In genomic region chr15:12550919-12551318, GRCm38 (mm10) we compare ENCODE assay signal across 12 mouse cellular contexts.
DNase-seq lines count a peak whose midpoint lies in the region; ATAC-seq and TF ChIP-seq lines count a peak whose summit lies in the region.
"Had no signal": no experiment of that assay in that cellular context is flagged by ENCODE, and none has a peak within 500 bp of the region (broad histone marks: within the 10 kb centered on the region; RNA-seq: fewer than 3 reads in every experiment).

No protein-coding gene starts in this region.

- H3K27ac ChIP-seq in kidney, adult 2 months (ENCODE audit: insufficient read depth, low read depth, low read length) = no peak overlapping the region
- H3K27ac ChIP-seq in kidney, embryonic 14.5 days (ENCODE audit: low read depth, low read length) = no peak overlapping the region
- H3K27ac ChIP-seq: liver, embryonic 15.5 days had no signal

- H3K36me3 ChIP-seq in kidney, adult 2 months (ENCODE audit: control insufficient read depth, insufficient read depth, low read length) = no peaks in the 10 kb centered on the region
- H3K36me3 ChIP-seq in kidney, embryonic 14.5 days (ENCODE audit: control insufficient read depth, insufficient read depth, low read length) = no peaks in the 10 kb centered on the region
- H3K36me3 ChIP-seq: liver, embryonic 15.5 days had no signal

- no peaks in the 10 kb centered on the region for H3K27me3 ChIP-seq in kidney, adult 2 months (replicated peaks; ENCODE audit: control insufficient read depth, insufficient read depth, low read length)
- no peaks in the 10 kb centered on the region for H3K27me3 ChIP-seq in kidney, embryonic 14.5 days (ENCODE audit: control insufficient read depth, insufficient read depth, low read length)

- no peak overlapping the region for H3K4me2 ChIP-seq in kidney, embryonic 14.5 days (replicated peaks; ENCODE audit: low read depth, low read length)
- H3K4me2 ChIP-seq: liver, embryonic 15.5 days had no signal

- no peak for DNase-seq in kidney, adult 2 months
- DNase-seq in thymus, postnatal 0 days (ENCODE audit: low spot score) = peak; percentile 31
- DNase-seq in thymus, adult 18-20 months = no peak
- peak; percentile 43 for DNase-seq in kidney, postnatal 10 days
- DNase-seq in urinary bladder, postnatal 4 days (ENCODE audit: low spot score in 2 of 2) = no peak
- DNase-seq in layer of hippocampus, adult 9-10 months (ENCODE audit: low spot score) = no peak

- no peak for TF ChIP-seq POLR2A in kidney, adult 2 months (IDR thresholded peaks at IDR 0.05; ENCODE audit: low read depth, low read length)

- TF ChIP-seq CTCF in kidney, adult 2 months (conservative IDR thresholded peaks at IDR 0.05; ENCODE audit: insufficient read depth, insufficient read length, low read depth, low read length) = 0 out of 2 replicates have a peak, but pooled peaks have one; percentile 5

- ATAC-seq in kidney, embryonic 14.5 days (ENCODE audit: low FRiP score, low TSS enrichment) = no peak
- ATAC-seq in erythroblast, adult 5-6 weeks (replicated peaks; ENCODE audit: low FRiP score, poor library complexity, severe bottlenecking) = no peak
- ATAC-seq: Patski had no signal

- no peak overlapping the region for H3K4me3 ChIP-seq in kidney, adult 2 months (ENCODE audit: insufficient read depth, low read depth, low read length)
- H3K4me3 ChIP-seq in kidney, embryonic 14.5 days (ENCODE audit: low read length) = no peak overlapping the region
- H3K4me3 ChIP-seq: erythroblast, embryonic 14.5 days; liver, embryonic 15.5 days; myocyte had no signal

- no peak overlapping the region for H3K9ac ChIP-seq in kidney, embryonic 14.5 days (ENCODE audit: low read depth, low read length)
- H3K9ac ChIP-seq: liver, embryonic 15.5 days had no signal

- H3K9me3 ChIP-seq in kidney, embryonic 14.5 days (ENCODE audit: control insufficient read depth, low read length) = no peaks in the 10 kb centered on the region
- H3K9me3 ChIP-seq: liver, embryonic 15.5 days had no signal

- WGBS in kidney, adult 2 months = 42% methylated on average over 3 of the region's 3 CpGs
- WGBS in kidney, embryonic 14.5 days = 28% methylated on average over 3 of the region's 3 CpGs

- H3K4me1 ChIP-seq in kidney, adult 2 months (ENCODE audit: control insufficient read depth, insufficient read depth, low read length) = no peaks in the 10 kb centered on the region
- peaks cover 24% of the 10 kb centered on the region for H3K4me1 ChIP-seq in kidney, embryonic 14.5 days (ENCODE audit: control insufficient read depth, insufficient read depth, low read length)

Comparison
In these comparisons a context has a peak if more than half of its experiments do, and no peak if none do; other contexts are left out.
1. DNase-seq: peak in thymus, postnatal 0 days (single experiment) and kidney, postnatal 10 days (single experiment); none in kidney, adult 2 months (single experiment), thymus, adult 18-20 months (0 of 2), urinary bladder, postnatal 4 days (0 of 2) and layer of hippocampus, adult 9-10 months (single experiment).